Mouse (Mus musculus) frontal cortex, postnatal 36 days (tissue): ENCODE measurements at regions not wholly inside any gene's neighbourhood (a gene's known extent, or its start where the extent isn't known, plus 50 kb on each side); places are given as distances from the start of the nearest gene placed in this dataset.

Experiments used
- DNase-seq, 2 experiments: peaks; one replicate each; pipeline ENCODE4 v3.0.0; 2022; ENCODE audit warnings: low spot score in 2 of 2

DNA sequence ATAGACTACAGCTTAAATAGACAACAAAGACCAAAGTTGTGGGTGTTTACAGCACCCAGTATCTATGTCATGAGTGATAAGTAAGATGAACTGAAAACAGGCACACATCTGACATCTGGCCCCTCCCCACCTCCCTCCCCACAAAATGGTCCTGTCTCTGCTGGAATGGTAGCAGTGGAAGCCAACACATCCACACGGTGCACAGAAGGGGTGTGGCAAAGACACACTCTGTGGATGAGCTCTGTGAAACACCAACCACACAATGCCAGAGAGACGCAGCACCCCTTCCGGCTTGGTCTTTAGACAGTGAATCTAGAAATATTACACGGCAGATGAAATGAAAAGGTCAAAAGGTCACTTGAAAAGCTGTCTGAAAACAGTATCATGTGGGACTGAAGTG is 85.6 kb downstream of the Fgf18 start:
- DNase-seq = no peak

DNA sequence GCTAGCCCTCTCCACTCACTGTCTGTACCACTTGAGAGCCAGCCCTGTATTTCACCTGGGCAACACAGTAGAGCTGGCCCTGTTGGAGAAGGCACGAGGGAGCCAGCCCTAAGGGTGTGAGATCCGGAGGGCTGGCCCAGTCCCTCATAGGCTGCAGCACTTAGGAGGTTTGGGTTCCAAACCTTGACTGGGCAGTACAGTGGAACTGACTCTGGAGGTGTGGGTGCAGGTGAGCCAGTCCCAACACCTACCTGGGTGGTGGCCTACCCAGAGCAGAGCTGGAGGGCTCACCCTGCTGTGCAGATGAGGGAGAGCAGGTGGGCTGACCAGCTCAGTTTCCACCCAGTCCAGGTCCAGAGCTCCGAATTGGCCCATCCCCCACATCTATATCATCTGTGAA is 86.8 kb downstream of the Fgf18 start:
- no peak for DNase-seq

DNA sequence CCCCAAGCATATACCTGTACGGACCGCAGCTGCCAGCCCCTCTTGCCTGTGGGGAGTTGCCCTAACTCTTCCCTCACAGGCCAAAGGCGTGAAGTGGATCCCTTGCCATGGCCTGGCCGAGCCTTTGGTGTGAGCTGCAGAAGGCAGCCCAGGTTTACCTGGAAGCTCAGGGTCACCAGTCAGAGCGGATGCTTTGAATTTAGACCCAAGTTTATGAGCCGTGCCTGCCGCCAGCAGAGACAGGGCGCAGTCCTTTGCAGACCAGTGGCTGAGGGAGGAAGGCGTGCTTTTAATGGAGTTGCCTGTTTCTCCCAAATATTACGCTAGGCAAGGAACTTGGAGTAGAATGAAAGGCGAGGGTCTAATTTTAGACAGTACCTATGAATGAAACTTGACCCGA is 97.0 kb downstream of the Fgf18 start:
- DNase-seq = no peak

DNA sequence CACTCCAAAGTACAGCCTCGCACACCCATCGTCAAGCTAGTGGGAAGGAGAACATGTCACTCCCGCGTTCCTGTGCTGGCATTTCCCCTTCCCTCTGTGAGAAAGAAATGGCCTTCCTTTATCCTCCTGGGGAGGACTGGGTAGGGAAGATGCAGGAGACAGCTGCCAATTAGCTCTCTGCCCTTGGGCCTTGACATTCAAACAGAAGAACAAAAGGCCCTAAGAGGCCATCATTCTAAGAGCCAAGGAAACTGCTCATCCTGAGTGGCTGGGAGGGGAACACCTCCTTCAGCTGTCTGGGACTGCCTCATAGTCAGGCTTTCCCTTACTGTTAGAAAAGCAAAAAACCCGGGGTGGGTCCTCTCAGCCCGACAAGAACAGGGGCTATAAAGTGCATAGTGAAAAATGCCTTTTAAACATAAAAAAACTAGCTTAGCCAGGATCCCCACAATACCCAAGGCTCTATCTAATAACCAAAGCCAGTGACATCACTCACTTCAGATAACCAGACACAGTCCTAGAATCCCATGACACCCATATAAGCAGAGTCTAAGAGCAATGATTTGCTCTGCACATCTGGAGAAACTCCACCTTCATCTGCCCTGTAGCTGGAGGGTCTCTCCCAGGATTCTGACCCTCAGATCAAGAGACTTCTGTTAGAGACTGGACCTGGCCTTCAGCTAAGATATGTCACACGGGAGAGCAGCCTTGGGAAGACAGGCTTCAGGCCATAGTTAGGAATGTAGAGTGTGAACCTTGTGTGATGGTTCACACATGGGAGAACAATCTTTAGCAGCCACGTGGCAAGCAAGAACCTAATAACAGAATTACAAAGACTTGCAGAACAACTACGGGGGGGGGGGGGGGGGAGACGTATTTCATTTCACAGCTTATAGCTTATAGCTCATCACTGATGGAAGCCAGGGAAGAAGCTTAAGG is 107.1 kb downstream of the Fgf18 start:
- no peak for DNase-seq

DNA sequence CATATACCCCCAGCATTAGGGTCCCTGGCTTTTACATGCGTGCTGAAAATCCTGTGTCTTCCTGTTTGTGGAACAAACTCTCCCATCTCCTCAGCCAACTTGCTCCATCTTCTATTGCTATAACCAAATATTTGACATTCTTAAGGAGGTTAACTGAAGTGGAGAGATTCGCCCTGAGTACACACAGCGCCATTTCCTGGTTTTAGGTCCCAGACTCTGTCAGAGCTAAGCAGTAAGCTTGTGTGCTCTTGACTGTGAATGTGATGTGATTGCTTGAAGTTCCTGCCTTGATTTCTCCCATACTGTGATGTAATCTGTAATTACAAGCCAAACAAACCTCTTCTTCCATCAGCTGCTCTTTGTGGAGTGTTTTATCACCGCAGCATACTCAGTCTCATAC is 110.8 kb downstream of the Fgf18 start:
- DNase-seq = no peak

DNA sequence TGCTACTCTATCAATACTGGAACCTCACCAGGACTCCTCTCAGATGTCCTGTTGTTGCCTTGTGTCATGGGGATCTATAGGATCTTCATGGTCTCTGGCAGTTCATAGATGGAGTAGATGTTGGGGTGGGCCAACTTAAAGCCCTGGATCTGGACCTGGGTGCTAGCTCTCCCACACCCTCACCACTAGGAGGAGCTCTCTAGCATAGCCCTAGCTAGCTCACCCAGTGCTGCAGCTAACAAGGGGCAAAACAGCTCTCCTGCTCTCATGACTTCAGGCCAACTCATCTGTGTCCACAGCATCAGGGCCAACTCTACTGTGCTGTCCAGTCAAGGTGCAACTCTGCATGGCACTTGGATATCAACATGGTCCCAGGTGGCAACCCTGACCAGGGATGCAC is 118.3 kb downstream of the Fgf18 start:
- DNase-seq = no peak

DNA sequence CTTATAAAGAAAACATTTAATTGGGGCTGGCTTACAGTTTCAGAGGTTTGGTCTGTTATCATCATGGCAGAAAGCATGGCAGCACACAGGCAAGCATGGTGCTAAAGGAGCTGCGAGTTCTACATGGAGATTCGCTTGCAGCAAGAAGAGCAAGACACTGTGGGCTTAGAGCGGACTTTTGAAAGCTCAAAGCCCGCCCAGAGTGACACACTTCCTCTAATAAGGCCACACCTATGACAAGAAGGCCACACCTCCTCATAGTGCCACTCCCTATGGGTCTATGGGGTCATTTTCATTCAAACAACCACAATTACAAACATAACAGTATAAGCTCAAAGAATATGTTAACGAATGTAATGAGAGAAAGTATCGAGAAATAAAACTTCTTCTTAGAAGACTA is 120.1 kb downstream of the Fgf18 start:
- DNase-seq = no peak

DNA sequence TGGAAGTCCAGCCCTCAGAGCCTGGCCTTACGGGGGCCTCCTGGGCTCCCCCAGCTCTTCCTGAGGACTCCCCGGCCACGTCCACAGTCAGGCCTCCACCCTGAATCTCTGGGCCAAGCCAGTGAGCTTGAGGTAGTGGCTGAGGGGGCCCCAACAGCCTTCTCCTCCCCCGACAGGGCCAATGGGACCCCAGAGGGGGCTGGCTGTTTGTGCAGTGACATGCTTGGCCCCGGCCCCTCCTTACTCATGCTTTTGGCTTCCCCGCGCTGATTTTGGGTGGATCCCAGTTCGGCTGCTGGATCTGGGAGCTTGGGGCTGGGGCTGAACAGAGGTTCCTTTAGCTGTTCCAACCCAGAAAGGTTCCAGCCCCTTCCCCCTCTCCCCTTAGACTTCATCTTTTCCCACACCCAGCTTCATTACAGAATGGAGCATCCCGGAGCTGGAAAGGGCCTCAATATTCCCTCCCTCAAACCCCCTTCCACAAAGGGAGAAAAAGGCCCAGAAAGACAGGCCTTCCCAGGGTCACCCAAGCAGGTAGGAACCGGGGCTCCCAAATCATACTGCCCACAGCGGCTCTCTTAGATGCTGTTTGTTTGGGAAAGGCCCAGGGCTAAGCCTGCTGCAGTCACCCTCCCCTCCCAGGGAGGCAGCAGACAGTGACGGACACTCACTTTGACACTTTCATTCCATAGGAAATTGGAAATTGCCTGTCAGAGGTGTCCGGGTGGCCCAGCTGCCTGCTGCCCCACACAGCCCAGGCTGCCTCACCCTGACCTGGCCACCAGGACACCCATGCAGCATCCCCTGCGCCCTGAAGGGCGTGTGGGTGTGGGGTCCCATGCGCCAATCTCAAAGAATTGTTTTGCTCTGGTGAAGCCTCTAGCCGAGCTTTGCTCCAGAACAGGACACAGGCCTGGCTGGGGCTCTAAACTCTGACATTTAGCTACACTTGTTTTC is 133.7 kb downstream of the Fgf18 start:
- DNase-seq = no peak

DNA sequence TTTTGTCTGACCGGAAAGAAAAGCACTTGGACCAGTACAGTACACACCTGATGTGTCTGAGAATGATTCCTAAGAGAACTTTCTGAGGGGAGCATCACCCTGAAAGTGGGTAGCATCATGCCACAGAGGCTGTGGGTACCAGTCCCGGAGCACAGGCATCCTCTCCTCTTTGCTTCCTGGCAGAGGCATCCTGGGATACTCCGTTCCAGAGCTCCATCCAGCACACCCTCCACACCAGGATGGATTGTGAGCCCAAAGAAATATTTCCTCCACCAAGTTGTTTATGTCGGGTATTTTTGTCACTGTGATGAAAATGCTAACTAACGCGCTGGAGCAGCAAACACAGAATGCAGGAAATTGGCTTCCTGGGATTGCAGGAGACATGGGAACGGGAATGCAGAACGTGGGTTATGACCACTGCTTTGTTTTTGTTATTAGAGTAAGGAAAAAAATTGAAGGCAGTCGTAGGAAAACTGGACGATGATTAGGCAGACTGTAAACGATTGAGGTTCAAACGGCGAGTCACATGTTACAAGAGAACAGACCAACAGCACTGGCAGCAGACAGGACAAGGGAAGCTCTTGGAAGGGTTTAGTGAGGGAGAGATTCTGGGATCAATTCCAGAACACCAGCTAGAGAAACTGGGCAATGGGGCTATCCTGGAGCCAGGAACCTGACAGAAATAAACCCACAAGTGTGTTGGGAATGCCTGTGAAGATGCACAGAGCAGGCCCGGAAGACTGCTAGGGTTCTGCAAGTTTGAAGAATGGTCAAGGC is 134.6 kb downstream of the Fgf18 start:
- no peak for DNase-seq

DNA sequence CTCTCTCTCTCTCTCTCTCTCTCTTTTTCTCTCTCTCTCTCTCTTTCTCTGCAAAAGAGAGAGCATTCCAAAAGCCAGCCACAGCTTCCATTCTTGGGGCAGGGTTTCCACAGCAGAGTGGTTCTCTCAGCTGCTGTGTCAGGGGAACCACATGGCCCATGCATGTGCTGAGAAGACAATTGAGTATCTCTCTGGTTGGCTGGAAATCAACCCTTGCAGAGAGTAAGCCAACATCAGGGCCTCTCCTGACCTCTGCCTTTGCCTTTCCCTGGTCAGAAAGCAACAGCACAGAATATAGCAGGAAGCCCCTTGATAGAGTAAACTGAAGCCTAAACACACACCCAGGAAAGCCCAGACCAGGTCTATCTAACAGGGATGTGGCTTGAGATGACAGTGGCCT is 138.6 kb downstream of the Fgf18 start:
- DNase-seq = no peak

DNA sequence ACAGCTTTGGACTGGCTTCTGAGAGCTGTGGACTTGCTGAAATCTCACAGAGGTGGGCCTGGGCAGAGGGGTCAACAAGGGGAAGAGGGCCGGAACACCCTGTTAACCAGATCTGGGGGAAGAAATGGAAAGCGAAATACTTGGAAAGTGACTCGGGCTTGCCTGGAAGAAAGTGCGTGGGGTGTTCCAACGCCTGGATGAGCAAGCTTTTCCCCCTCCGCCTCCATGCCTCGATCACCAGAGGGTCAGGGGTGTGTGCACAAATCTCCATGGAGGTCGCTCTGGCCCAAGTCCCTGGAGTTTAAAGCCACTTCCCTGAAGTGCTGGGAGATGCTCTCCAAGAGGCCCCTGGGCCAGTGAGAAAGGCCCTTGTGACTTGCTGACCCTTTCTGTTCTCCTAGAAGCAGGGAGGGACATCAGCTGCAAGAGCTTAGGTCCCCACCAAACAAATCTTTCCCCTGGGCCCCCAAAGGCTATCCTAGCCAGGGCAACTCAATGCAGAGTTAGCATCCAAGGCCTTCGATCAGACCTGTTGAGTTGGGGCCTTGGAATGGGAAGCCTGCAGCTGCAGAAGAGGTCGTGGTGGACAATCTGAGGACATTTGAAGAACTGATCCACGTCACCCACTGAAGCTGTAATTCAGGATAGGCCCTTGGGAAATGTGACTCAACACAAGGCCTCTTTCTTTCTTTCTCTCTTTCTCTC is 139.2 kb downstream of the Fgf18 start:
- DNase-seq = no peak

DNA sequence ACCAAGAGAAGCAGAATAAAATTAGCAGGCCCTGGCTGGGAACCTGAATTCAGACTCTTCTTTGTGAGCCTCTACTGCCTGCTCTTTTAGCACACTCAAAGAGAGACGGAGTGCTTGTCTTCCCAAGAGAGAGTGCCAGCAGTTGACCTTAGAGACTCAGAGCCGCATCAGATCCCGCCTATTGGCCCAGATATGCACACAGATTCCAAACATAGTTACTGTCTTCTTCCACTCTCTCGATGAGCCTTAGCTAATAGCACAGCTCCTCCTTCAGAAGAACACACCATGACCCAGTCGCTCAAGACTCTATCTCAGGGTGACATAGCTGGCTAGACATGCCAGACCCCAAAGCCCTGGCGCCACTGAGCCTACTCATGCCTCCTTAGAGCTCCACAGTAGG is 139.8 kb downstream of the Fgf18 start:
- no peak for DNase-seq

DNA sequence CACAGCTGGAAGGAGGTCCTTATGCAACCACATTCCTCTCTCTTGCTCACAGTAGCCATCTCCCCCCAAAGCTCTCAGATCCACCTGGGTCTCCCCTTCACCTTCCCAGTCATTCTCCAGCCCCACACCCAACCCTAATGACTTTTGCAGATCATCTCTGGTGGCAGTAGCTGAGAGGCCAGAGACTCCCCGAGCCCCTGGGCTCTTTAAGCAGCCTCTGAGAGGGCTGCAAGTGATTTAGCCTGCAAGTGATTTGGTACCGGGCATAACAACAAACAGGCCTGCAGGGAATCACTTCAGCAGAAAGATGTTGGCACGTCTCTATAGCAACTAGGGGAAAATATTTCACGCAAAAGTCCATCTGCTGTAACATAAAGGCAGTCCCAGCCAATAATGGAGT is 142.0 kb downstream of the Fgf18 start:
- DNase-seq = no peak

DNA sequence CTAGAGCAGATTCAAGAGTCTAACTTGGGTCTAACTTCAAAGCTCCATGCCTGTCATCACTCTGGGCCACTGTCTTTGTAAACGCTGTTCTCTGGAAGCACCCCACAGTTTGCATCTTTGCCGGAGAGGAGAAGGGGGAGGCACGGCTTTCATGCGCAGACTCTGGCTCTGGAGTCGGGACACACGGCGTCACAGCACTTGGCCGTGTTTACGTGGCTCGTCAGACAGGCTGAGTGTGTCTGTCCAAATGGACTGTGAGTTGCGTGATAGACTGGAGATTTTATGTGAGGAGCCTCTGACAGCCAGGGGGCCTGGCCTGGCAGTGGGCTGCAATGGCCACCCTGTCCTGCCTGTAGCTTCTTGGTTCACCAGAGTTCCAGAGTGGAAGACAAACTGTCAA is 142.6 kb downstream of the Fgf18 start:
- no peak for DNase-seq

DNA sequence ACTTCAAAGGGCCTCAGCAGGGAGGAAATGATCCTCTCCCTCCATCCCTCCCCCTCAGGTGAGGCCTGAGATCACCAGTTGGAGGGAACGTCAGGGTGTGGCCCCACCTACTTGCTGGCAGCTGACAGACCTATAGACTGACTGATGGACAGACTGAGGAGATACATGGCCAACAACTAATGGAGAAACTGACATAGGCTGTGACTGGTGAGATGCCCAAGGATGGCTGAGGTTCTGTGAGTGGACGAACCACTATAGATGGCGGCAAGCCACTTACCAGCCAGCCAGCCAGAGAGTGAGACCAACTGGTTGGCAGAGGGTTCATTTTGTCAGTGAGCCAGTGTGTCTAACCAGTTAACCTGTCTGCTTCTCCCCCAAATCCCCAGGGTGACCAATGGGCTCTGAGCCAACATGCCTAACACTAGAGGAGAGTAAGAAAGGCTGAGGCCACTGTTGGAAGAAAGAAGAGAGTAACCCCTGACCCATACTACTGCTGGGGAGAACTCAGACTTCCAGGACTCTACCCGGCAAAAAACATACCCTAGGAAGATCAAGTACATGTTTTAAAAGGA is 147.4 kb downstream of the Fgf18 start:
- no peak for DNase-seq

DNA sequence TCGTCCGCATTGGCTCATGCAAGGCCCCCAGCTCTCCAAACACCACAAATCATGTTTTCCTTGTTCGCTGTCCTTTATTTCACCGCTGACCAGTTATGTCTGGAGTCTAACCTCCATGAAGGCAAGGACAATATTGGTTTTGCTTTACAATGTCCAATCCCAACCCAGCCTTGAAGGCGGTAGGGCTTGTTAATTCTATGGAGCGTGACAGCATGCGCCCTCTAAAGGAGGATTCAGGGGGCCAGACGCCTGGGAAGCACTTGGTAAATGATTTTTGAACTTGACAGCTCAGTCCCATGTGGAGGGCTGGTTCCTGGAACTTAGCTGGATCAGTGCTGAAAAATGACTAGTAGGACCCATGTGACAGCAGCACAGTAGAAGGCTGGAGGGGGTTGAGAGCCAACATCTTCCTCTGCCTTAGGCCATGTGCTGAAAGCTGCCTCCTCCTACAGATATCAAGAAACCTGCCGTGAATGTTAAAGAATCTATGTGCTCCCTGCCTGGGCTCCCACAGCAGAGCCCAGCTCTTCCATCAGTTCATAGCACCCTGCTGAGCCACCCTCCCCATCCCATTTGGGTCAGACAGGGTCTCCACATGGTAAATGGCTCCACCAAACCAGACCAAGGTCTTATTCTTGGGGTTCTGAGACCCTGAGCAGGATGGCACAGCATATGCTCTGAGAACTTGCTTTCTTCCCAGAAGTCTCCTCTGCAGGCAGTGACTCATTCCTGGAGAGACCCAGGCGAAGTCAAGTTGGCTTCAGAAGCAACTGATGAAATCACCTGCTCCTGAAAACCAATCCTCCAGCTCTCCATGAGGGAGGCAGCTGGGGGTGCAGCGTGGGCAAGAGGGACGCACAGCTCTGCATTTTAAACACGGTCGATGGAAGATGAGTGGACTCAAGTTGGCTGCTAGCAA is 148.3 kb downstream of the Fgf18 start:
- peak; percentile 29 to 50 for DNase-seq

DNA sequence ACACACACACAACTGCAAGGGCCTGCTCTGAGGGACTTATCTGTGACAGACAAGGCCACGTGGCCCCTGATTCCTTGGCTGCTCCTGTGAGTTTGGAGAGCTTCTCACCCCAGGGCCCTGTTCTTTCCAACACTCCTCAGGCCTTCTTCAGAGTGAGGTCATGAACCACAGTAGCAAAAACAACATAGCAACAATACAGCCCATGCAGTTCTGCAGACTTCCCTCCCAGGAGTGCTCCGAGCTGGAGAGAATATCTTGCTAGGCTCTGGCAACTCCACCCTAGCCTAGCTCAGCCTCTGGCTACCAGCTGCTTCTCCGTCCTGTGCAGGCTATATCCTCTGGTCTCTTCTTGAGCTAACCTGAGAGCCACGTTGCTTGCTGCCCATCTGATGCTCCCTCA is 152.8 kb downstream of the Fgf18 start:
- DNase-seq = no peak

DNA sequence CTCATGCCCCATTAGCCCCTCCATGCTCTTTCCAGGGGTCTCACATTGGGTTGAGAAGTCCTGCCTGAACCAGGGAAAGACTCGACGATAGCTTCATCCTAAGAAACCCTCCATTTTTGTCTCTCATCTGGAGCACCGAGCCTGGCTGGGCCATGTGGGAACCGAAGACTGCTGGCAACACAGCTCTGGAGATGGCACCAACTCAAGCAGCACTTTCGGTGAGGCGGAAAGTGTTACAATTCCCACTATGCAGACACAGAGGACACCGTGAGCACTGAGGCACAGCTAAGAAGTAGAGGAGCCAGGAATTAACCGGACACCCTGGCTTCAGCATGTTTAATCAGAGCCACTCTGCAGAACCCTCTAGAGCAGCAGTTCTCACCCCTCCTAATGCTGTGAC is 153.8 kb downstream of the Fgf18 start:
- no peak for DNase-seq

DNA sequence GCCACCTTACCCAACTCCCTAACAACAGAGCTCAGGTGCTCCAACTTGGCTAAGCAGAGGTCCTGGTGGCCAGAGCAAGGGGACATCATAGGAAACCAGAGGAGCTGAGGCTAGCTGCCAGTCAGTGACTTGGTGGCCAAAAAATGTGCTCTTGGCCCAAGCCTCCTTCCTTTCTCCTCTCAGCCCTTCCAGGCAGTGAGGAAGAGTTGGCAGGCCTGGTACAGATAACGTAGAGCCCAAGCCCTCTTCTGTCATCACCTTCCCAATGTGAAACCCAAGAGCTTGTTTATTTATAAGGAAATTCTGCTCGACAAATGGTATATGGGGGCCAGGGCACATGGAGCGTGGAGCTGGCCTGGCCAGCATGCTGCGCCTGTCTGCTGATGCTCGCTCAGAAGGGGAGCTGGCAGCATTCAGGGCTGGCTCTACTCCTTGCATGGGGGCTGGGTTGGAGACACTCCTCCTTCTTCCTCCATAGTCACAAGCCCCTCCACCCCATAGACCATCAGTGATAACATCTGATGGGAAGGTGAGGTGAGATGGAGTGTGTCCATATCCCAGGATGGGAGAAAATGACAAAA is 156.1 kb downstream of the Fgf18 start:
- DNase-seq = no peak

DNA sequence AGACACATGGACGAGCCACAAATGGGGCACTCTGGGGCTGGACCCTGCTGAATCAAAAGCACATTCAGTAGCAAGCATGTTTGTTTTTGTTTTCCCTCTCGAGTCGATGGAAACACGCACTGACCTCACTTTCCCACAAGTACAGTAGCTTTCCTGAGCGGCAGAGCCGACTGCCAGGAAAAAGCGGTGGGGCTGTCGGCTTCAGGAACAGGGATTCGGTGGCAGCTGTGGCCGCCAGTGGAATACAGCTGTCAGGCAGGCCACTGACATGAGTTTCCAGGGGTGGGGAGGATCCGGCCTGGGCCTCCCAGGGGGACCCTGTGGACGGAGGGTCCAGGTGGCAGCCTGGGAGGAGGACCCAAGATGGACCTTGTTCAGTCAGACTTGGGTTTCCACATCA is 157.0 kb downstream of the Fgf18 start:
- no peak for DNase-seq
